Mouse (Mus musculus) ovary, adult 18-20 months (tissue): ENCODE measurements around the gene Prdm16.
A peak's percentile ranks its signal among the peaks of the same experiment; 100 is the strongest.

Experiments used
- DNase-seq: peaks from one replicate; pipeline ENCODE4 v3.0.0; 2022; ENCODE audit warnings: low spot score, mixed read lengths

The Prdm16 gene

GRCm38 (mm10) chr4:154419766-154420165 is 216.9 kb downstream of the Prdm16 start:
- DNase-seq = peak; percentile 30

- no peak for DNase-seq
These were observed 217.7 kb downstream of the Prdm16 start for GRCm38 (mm10) chr4:154418993-154419392.

- no peak for DNase-seq
These were observed 218.3 kb downstream of the Prdm16 start for GRCm38 (mm10) chr4:154418327-154418744.

DNA sequence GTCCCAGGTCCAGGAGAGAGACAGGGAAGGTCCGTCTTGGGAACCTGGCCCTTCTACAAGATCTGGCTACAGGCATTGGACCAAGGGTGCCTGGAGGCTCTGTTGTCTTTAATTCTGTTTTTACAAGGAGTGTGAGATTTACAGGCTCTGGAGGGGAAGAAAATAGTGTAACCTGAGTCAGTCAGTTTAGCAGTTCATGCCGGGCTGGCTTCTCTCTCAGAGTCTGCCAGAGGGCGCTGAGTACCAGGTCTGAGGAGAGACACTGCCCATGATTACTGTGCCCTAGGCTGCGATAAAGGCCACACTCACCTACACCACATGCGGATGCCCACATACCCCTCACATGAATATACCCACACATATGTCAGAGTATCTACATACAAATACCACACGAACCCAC is 219.9 kb downstream of the Prdm16 start:
- no peak for DNase-seq

- DNase-seq = no peak
These were observed 221.8 kb downstream of the Prdm16 start for GRCm38 (mm10) chr4:154414885-154415284.

DNA sequence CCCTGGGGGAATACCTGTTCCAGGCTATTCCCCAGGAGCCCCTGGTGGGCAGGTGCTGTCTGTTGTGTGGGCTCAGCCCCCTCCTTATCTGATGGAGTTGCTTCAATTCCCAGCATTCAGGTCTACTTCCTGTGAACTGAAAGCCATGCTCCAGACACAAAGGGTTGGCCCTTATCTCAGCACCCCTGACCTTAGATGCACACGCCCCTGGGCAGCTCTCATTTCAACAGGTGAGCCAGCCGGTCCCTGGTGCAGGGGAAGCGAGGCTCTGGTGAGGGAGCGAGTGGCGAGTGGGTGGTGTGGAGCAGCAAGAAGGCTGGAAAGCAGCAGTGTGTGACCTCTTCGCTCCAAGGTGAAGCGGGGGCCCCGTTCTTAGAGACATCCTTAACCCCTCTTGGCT is 226.1 kb downstream of the Prdm16 start:
- DNase-seq = no peak

GRCm38 (mm10) chr4:154409841-154410240 is 226.8 kb downstream of the Prdm16 start:
- DNase-seq = no peak

DNA sequence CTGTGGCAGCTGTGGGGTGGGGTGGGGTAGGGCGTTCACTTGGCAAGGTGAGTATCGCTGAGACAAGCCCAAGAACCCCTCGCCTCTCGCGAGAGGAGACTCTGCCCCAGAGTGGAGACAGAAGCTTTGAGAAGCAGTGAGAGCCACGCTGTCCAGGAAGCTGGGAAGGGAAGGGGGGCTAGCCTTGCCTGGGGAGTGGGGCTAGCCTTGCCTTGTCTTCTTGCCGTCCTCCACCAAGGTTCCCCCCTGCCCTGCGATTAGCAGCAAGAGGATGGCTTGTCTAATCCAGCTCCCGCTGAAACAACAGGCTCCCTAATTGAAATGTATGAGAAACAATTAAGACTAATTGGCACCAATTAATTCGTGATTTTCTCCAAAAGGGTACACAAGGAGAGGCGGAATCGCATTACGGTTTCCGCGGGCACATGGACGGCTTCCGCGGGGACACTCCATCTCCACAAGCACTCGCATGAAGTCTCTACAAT is 227.4 kb downstream of the Prdm16 start:
- no peak for DNase-seq

DNA sequence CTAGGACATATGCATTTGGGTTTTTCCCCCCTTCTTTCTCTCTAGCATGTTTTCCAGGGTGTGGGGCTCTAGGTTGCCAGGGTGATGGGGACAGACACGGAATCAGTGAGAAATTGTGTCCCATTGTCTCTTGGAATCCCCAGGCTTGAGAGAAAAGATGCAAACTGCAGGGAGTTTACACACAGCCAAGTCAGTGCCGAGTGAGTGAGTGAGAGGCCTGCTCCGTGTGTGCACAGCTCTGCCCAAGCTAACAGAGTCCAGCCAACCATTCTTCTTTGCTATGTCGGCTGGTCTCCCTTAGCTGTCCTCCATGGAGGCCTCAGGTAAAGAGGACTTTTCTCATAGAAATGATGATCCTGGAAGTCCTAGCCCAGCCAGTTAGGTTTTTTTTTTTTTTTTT is 233.7 kb downstream of the Prdm16 start:
- no peak for DNase-seq

DNA sequence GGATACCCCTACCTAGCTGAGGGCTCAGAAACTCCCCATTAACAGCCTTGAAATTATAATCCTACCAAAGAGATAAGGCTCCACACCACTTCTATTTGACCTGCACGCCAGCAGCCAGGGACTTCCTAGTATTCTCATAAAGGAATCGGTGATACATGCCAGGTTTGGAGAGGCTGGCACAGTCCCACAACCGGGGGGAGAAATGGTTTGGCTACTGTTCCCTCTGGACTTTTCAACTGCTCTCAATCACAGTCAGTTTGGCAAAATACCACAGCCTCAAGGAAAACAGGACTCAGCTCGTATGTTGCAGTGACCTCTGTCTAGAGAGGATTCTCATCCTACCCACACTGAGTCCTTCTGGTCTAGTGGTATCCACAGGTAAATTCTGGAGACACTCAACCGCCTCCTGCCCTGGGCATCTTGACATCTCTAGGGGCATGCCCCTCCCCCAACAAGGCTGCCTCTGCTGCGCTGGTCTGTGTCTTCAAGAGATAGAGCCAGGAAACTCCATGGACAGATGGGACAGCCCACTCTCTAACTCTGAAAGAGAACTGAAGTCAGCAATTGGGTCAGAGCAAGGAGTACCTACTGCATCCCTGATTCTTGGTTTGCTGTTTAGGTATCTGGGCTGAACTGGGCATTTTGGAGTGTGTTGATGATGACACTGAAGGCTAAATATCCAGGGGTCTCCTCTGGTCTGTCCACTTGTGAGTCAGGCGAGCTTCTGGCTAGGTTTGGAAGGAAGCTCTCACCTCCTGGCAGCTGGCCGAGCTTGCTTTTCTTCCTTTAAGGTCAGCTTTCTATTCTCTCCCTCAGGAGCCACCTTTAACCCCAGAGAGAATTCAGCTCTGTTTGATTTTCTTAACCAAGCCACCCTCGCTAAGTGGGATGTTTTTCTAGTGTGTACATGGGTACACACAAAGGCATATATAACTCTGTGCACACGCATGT is 234.4 kb downstream of the Prdm16 start:
- no peak for DNase-seq

- DNase-seq = peak; percentile 70
These were observed 235.3 kb downstream of the Prdm16 start for GRCm38 (mm10) chr4:154401379-154401778.

DNA sequence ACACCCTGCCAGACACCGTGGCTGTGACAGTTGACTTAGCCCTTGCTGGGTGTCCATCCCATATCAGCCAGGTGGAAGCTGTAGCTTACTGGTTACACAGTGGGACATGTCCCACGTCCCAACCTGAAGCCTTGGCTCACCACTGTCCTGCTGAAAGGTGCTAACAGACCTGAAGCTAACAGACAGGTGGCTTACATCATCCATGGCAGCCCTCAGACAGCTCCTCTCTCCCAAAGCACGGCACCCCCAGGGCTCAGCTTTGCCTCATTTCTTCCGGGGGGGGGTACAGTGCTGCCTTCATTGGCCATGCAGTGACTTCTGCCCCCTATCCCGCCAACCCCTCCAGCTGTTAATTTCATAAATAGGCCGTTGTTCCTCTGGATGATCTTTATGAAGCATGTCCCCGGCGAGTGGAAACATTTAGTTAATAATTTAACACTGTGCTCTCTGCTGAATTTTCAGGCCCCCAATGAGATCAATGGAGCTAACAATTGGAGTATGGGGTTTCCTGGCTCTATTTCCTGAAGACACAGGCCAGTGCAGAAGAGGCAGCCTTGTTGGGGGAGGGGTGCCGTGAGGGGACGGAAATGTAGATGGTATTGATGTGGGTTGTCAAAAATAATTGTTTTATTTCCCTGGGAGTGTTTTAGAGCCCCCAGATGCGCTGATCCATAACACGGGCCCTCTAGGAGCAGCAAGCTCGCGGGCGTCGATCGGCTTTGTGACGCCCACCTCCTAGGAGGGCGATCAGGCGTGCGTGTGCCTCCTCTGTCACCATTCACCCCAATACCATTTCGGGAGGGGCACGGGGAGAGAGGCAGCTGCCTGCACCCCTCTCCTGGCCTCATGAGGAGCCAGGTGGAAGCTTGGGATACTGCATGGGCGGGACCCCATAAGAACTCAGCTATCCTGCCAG is 236.2 kb downstream of the Prdm16 start:
- no peak for DNase-seq

DNA sequence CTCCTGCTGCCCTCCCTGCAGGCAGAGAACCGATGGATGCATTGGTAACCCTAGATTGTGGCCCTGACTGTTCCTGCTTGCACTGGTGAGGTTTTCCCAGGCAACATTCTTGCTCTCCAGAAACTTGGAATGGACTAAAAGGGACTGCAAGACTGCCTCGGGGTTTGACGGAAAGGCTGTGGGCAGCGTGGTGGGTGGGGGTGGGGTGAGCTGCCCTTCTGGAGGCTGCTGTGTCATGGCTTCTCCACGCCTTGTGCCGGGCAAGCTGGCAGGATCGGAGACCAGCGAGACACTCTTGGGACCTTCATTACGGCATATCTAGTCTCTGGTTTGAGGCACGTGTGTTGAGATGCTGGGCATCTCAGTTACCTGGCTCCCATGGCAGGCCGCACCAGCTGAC is 237.0 kb downstream of the Prdm16 start:
- no peak for DNase-seq

- no peak for DNase-seq
These were observed 239.9 kb downstream of the Prdm16 start for GRCm38 (mm10) chr4:154396652-154397301.

- no peak for DNase-seq
These were observed 242.4 kb downstream of the Prdm16 start for GRCm38 (mm10) chr4:154394123-154394722.

GRCm38 (mm10) chr4:154393196-154394122 is 243.2 kb downstream of the Prdm16 start:
- DNase-seq = no peak

DNA sequence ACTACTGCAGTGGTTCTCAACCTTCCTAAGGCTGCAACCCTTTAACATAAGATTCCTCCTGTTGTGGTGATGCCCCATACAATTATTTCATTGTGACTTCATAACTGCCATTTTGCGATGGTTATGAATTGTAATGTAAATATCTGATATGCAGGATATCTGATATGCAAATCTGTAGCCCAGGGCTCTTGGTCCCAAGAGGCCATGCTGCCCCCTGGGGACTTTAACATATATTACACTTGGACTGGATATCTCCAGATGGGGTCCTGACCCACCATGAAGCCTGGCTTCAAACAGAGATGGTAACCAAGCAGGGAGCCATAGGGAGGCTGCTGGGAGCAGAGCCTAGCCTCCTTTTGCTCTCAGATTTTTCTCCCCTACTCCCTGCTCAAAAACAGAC is 244.0 kb downstream of the Prdm16 start:
- DNase-seq = no peak

DNA sequence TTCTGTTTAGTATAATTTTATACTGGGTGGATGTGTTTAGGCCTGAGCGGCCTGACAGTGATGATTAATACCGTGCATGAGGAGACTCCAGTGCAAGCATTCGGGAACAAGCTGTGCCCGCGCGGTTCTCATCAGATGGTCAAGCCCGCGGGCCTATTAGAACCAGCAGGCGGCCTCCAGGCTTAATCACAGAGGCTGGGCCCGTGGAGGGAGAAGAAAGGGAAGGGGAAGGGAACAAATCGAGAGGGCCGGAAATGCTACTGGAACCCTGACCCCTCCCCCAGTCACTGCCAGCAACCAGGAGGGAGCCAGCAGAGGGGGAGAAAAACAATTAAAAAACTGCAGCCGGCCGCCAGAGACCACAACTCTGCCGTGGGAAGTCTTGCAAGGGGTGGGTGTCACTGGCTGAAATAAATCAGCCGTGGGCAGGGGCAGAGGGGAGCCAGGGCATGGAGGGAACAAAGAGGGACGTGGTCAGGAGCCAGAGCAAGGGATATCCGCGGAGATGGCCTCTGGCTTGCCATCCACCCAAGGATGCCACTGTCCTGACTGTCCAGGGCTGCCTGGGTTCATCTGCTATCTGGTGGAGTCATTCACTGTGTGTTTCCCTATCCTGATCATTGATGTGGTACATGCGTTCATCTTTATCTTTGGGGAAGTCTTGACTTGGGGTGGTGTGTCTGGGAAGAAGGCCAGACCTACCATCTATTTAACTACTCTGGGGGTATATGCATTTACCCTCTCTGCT is 246.2 kb downstream of the Prdm16 start:
- DNase-seq = no peak

- no peak for DNase-seq
These were observed 247.0 kb downstream of the Prdm16 start for GRCm38 (mm10) chr4:154389641-154390040.

DNA sequence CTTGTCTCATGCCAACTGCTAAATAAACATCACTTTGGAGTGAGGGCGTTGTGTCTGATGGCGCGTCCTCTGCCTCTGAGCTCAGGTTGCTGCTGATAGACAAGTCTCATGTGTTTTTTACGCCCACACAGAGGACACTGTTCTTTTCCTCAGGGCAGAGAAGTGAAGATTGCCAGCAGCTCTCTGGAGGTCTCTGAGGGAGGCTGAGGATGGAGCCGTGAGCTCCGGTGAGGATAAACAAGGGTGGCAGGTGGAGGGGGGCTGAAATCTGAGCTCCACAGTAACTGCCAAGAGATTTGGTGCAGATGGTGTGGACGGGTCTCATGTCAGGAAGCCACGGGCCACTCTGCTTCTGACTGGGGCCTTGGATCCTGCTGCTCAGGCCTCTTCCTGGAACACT is 249.9 kb downstream of the Prdm16 start:
- no peak for DNase-seq
